Mouse (Mus musculus) thymus, postnatal 0 days (tissue): ENCODE data around the gene Gemin5. TPM values are rescaled to one million over a fixed set of nuclear protein-coding genes. Genes with fewer than 3 reads are reported as not detected.
"Not testable (repeated sequence)": the region's sequence is repeated elsewhere in the genome, so short reads cannot be mapped to it uniquely, and the experiment has no call there.

Source experiments
- DNase-seq: peaks from one replicate; pipeline ENCODE4 v3.0.0-alpha.2; 2015; ENCODE audit warnings: low spot score
- polyA plus RNA-seq: library from polyadenylated mRNA; unstranded; fragments of >200 nt; fragmentation: Nextera tagmentation; extraction: Ambion mirVana; gene quantifications from 2 replicates; pipeline ENCODE4 v1.2.1, GENCODE M21; 2015

Gene Gemin5
- polyA plus RNA-seq: 23.0 and 25.7 TPM in 2 replicates

DNA sequence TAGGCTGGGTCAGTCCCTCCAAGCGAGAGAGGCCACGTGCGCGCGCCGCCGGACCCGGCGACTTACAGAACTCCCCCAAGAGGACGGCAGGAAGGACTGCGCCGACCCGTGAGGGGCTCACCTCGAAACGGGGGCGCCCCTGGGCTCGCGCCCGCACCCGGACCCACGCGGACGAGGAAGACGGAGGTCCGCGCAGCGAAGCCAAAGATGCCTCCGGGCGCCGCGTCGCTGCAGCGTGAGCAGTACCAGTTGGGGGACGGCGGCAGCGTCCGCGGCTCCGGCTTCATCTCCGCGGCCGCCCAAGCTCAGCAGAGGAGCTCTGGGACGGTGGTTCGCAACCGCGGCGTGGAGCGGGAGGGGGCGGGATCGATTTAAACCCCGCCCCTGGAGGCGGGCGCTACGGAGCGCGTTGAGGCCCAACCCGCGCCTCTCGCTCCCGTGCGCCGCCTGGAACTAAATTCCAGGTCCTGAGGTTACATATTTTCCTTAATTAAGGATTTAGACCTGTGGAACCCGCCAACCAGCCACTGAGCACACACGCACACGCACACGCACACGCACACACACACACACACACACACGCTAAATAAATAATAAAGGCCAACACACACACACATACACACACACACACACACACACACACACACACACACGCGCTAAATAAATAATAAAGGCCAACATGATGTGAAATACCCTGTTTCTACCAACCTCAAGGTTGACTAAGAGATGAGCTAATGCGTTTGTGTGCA lies at the start of gene Gemin5:
Gene Gemin5 (minus strand): TSS at position 373 of the 749 bp plus-strand sequence.
- peak; percentile 86 for DNase-seq

DNA sequence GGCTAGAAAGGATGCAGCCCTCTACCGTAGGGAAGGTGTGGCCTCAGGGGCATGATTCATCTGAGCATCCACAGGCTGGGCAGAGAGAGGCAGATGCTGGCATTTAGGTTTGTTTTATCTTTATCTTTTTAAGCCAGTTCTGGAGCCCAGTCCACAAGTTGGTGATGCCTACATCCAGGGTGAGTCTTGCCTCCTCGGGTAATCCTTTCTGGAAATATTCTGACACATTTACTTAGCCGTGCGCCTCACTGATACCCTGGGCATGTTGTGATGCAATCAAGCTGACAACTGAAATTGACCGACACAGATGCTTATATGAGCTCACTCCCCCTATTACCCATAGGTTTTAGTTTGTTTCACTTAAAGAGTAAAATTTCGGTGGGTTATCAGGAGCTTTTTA lies 48.5 kb upstream of the Gemin5 start:
- no peak for DNase-seq

DNA sequence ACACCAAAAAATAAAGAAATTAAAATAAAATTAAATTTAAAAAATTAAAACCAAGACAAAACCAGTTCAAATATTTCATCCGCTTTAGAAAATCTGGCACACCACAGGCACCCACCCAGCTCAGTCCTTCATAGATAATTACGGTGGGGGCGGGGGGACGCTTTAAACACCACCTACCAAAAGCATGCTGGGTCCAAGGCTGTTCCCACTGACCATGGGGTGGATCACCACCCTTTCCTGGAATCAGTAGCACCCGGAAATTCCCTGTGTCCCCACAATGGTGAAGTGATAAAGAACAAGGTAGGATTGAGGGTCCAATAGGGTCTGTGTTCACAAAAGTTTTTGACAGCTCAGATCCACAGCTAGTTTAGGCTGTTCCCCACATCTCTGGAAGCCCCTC lies 47.5 kb upstream of the Gemin5 start:
- no peak for DNase-seq

DNA sequence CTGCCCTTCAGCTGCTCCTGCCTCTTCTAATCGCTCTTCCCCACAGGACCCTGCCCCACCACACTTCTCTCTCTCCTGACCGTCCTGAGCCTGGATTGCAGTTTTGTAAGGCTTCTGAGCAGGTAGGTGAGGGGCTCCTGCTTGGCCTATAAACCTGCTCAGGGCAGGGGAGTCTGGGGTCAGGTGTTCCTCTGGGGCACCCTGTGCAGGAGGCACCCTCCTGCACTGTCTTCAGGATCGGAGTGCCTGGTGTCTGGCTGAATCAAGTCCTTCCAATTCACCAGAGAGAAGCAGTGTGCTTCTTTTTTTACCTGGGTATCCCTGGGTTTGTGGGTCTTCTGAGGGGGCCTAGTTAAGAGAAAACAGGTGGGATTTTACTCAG lies 46.7 kb upstream of the Gemin5 start:
- not testable (repeated sequence) for DNase-seq

DNA sequence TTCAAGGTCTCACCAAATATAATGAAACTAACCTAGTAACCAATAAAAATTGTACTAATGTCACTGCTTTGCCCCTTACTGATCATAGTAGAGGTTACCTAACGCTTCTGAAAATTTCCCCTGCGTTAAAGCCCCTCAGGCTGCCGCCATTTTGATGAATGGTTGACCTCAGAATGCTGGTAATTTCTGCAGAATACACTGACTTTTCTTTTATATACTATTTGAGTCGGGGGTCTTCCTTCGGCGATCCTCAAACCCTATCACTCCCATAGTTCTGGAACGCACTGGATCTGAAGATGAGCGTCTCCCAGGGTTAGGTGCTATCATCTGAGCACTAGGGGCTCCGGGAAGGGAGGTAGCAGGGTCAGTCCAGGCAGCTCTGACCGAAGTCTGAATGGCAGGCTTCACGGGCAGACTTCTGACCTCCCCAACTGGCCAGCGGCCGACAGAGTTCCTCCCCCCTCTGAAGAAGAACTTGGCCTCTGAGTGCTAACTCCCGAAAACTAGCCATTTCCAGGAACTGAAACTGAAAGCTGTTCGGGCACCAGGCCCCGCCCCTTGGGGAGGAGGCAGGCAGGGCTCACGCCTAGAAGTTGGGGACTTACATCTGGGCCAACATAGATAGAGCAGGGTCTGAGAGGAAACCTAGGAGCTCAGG lies 46.2 kb upstream of the Gemin5 start:
- peak; percentile 79 for DNase-seq

DNA sequence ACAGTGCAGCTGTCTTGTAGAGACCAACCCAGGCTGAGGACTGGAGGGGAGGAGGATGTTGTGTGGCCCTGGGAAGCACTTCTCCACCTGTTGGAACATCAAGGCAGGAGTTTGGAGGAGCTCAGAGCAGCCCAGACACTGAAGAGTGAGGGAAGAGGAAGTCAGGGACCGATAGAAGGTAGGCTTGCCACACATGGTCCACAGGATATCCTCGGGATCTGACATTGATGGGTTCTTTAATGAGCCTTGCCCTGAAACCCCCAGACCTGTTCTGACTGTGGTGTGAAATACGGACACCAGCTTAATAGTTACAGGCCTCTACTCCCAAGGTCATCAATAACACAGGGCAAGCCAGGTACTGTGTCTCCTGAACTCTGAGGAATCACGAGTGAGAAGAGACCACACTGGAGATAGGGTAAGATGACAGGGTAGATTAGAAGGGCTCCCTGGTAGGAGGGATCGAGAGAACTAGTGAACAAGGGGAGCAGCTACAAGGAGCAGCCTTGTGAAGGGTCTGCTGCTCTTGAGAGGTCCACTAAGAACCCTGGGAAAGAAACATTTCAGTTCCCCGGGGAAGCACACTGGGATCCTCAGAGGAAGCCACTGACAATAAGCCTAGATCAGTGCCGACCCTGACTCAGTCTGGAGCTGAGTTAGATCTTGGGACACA lies 45.5 kb upstream of the Gemin5 start:
- no peak for DNase-seq

DNA sequence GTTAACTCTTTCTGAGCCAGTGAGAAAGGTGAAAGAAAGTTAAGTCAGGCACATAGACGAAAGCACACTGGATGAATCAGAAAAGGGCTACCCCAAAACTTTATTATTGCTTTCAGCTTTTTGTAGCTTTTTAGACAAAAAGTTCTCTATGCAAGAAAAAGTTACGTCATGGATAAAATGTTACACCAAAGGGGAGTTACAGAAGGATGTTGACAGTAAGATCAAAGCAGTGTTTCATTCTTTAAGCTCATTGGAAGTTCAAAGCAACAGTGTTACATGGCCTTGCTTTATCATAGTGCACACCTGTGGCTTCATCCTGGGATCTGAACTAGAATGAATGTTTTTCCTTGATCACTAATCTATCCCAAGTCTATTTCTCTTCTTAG lies 43.3 kb upstream of the Gemin5 start:
- peak; percentile 55 for DNase-seq

DNA sequence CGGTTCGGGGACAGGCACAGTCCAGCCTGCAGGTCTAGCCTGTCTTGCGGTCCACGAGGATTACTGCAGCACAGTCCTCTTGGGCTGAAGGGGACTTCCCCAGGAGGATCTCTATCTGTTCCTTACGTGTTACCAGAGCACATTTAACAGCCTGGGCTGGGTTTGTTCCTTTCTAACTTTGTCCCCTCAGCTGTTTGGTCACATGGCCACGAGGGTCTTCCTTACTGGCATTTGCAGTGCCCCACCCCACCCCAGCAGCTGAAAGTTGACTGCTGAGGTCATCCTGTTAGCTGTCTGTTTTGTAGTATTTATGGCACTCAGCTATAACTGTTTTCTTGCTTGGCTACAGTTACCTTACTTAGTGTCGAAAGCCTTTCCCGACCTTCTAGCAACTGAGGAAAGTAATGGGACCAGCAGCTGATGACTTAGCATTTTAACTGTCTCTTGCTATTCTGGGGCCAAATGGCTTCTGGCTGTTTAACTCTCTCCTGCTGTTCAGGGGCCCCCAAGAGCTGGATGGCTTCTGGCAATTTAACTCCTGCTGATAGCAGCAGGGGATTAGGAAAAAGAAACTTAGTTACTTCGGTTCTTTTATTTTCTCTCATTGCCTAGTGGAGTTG lies 42.8 kb upstream of the Gemin5 start:
- peak; percentile 29 for DNase-seq

DNA sequence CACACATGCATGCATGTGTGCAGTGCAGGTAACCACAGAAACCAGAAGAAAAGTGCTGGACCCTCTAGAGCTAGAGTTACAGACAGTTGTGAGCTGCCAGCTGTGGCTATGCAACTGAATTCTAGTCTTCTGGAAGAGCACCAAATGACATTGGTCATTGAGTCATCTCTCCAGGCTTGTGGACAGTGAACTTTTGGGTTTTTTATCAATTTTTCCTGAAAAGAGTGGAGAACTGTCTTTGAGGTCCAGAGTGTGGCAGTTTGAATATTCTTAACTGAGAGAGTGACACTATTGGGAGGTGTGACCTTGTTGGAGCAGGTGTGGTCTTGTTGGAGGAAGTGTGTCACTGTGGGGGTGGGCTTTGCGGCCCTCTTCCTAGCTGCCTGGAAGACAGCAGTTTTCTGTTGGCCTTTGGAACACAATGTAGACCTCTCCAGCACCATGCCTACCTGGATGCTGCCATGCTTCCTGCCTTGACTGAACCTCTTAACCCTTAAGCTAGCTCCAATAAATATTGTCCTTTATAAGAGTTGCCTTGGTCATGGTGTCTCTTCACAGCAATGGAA lies 42.1 kb upstream of the Gemin5 start:
- DNase-seq: peak; percentile 53

DNA sequence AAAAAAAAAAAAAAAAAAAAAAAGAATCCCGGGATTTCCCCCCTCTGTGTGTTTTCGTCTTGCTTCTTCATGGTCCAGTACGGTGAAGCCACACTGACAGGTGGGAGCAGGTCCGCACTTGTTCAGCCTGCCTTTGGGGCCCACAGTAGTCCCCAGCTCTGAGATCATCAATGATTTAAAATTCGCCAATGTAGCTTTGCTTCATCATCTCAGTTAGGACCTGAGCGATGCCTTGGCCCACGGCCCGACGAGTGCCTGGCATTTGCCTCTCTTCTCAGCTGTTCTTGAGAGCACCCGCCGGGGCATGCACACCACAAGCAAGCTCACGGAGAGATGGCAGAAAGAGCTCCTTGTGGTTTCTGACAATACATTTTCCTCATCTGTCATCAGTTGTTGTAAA lies 32.7 kb upstream of the Gemin5 start:
- peak; percentile 44 for DNase-seq

DNA sequence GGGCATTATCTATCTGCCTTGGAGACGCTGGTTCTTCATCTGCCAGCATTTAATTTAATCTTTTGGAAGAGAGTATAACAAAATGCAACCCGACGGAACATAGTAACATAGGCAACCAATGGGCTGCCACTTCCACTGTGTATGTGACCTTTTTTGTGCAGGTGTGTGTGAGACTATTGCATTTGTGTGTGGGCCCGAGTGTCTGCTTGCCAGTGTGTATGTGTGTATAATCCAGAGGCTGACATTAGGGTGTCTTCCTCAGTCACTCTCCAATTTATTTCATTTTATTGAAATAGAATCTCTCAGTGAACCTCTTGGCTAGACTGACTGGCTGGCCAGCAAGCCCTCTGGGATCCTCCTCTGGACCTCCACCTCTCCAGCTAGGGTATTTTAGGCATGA lies 31.9 kb upstream of the Gemin5 start:
- DNase-seq: no peak

DNA sequence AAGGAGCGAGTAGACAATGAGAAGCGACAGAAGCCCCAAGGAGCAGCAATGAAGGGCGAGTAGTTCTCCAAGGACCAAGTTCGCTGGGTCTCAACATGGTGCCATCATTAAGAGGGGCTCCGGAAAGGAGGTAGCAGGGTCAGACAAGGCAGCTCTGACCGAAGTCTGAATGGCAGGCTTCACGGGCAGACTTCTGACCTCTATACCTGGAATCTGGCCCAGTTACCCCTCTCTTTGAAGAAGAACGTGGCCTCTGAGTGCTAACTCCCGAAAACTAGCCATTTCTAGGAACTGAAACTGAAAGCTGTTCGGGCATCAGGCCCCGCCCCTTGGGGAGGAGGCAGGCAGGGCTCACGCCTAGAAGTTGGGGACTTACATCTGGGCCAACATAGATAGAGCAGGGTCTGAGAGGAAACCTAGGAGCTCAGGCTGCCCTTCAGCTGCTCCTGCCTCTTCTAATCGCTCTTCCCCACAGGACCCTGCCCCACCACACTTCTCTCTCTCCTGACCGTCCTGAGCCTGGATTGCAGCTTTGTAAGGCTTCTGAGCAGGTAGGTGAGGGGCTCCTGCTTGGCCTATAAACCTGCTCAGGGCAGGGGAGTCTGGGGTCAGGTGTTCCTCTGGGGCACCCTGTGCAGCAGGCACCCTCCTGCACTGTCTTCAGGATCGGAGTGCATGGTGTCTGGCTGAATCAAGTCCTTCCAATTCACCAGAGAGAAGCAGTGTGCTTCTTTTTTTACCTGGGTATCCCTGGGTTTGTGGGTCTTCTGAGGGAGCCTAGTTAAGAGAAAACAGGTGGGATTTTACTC lies 31.1 kb upstream of the Gemin5 start, which contains the start of the genes Igtp and Irgm2:
Gene Igtp (plus strand): TSS at position 328 of the 809 bp plus-strand sequence.
Gene Irgm2 (plus strand): TSS at position 390 of the 809 bp plus-strand sequence.
- DNase-seq: peak; percentile 83

DNA sequence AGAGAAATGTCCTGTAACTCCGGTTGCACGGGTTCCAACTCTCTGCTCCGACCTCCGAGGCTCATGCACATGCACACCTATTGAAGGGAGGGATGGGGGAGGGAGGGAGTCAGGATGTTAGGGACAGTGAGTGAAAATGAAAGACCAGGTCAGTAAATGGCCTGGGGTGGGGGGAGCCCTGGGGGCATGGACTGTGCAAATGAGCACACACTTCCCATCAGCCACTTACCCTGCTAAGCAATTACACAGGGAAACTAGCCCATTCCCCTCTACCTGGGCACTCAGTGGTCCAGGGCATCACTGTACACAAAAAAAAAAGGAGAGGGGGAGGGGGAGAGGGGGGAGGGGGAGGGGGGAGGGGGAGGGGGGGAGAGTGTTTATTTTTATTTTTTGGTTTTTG lies 30.3 kb upstream of the Gemin5 start:
- DNase-seq: no peak

DNA sequence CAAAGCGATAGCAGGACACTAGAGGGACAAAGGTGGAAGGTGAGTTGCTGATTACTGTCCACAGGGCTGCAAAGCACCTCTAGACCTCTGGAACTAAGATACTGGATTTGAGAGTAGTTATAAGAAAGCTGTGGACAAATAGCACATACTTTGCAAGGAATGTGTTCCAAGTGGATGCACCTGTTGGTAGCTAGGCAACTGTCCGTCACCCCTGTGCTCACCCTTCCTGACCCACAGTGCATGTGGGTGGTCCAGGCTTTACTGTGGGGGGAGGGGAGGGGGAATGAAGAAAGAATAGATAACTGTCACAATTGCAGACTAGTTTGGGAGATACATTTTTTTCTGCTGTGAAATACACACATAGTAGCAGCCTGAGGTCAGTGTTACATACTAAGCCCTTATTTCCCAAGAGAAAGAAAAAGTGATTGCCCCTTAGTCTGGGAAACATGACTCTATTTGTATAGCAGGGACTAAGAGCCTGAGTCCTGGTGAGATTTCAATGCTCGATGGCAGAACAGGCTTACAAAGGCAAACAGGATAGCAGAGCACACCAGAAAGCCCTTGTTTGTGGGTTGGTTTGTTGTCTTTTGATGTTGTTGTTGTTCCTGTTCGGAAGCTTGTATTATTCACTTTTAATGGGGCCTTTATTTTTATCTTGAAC lies 25.7 kb upstream of the Gemin5 start:
- no peak for DNase-seq

DNA sequence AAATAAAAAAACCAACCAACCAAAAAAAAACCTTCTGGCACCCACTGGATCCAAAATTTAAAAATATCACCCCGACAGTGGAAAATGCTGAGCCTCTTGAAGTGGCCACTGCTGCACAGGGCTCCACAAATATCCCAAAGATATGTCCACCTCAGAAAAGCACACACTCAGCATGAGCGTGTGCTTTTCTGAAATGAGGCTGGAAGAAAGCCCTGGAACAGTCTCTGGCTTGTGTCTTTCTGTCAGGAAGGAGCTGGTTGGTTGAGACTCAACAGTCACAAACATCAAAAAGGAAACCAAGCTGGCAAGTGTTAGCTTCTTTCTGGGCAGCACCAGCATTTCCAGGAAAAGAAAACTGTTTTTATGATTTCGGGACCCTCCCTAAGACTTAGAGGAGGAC lies 25.0 kb upstream of the Gemin5 start:
- DNase-seq: no peak

DNA sequence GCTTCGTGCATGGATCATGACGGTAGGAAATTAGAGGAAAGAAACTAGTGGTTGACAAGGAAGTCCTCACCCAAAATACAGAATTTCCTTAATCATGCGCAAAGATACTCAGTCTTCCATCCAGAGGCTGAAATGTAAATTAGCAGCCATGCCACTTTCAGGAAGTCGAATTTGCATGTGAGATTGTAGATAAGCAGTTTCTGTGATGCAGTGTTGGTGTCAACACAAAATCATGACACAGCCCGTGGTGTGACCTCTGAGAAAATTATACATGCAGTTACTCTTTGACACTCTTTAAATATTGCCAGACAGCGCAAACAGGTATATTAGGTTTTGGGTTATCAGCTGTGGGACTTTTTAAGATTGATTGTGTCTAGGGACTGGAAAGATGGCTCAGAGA lies 21.3 kb upstream of the Gemin5 start:
- DNase-seq: no peak

DNA sequence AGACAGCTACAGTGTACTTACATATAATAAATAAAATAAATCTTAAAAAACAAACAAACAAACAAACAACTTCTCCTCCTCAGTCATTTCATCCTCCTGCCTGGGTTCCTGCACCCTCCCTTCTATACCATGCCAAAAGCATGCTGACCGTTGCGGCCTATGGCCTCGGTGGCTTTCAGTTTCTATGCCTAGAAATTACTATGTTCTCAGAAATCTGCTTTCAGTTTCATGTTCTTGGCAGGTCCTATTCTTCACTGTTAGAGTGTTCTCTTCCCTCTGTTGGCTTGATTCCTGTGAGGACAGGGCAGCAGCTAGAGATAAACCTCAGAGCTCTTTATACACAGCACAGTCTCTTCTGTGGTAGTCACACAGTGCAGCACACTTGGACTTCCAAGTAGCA lies 15.2 kb upstream of the Gemin5 start:
- DNase-seq: no peak

DNA sequence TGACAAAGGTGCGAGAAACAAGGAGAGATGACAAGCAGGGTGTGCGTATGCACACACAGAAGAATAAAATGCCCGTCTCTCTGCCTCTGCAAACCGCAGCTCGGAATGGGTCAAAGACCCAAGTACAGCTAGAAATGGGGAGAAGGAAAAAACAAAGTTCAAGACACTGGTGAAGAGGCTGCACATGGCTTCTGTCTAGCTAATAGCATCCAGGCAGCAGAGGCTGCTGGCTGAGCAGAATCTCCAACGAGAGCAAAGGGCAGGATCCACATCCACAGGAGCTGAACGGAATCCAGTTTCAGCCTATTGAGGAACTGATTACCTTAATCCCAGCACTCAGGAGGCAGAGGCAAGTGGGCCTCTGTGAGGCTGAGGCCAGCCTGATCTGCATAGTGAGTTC lies 12.4 kb upstream of the Gemin5 start:
- DNase-seq: no peak

DNA sequence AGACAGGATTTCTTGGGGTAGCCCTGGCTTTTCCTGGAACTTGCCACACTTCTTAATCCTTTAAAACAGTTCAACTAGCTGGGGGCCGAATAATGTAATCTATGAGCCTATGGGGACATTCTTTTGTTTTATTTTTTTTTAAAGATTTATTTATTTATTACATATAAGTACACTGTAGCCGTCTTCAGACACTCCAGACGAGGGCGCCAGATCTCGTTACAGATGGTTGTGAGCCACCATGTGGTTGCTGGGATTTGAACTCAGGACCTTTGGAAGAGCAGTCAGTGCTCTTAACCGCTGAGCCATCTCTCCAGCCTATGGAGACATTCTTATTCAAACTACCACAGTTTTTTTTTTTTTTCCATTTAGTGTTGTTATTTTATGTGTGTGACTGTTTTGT lies 11.6 kb upstream of the Gemin5 start:
- not testable (repeated sequence) for DNase-seq

DNA sequence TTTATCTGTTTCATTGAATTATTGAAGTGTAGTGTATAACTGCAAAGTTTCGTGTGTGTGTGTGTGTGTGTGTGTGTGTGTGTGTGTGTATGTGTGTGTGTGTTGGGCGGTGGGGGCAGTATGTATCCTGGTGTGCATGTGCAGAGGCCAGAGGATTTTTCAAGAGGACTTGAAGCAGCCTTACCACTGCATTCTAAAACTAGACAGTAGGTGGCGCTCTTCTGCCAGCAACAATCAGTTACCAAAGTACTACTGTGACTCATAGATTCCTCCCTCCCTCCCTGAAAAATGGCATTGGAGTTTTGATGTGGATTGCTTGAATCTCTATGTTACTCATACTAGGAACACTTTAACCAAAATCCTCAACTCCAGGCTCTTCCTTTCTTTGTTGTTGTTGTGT lies 11.2 kb upstream of the Gemin5 start:
- DNase-seq: peak; percentile 89
